Mouse (Mus musculus) intestine, embryonic 15.5 days (tissue): ENCODE data around the gene Fads1. TPM values are rescaled to one million over a fixed set of nuclear protein-coding genes. Genes with fewer than 3 reads are reported as not detected.
"Not testable (repeated sequence)": the region's sequence is repeated elsewhere in the genome, so short reads cannot be mapped to it uniquely, and the experiment has no call there.

Source experiments
- ATAC-seq: fragments of 200-750 bp; cut with Nextera tagmentation; 2 replicates; pipeline ENCODE4 v1.8.0; 2017; ENCODE audit warnings: moderate TSS enrichment, moderate library complexity
- H3K27ac ChIP-seq: fragments of 300-500 bp; sonication (generic); 2 replicates; pipeline ENCODE4 v1.5.1; 2015; ENCODE audit warnings: mild to moderate bottlenecking, inconsistent platforms
- H3K27me3 ChIP-seq: fragments of 300-500 bp; sonication (generic); replicated peaks from 2 replicates; pipeline ENCODE4 v1.6.1; 2015; ENCODE audit warnings: inconsistent platforms
- H3K36me3 ChIP-seq: fragments of 300-500 bp; sonication (generic); 2 replicates; pipeline ENCODE4 v1.6.1; 2015; ENCODE audit warnings: inconsistent platforms
- H3K4me1 ChIP-seq: fragments of 300-500 bp; sonication (generic); replicated peaks from 2 replicates; pipeline ENCODE4 v1.6.1; 2015; ENCODE audit warnings: inconsistent platforms
- H3K4me2 ChIP-seq: fragments of 300-500 bp; sonication (generic); replicated peaks from 2 replicates; pipeline ENCODE4 v1.6.1; 2015; ENCODE audit warnings: mild to moderate bottlenecking, inconsistent platforms
- H3K4me3 ChIP-seq: fragments of 300-500 bp; sonication (generic); replicated peaks from 2 replicates; pipeline ENCODE4 v1.5.1; 2015; ENCODE audit warnings: inconsistent platforms
- H3K9ac ChIP-seq: fragments of 300-500 bp; sonication (generic); 2 replicates; pipeline ENCODE4 v1.6.1; 2015; ENCODE audit warnings: inconsistent platforms
- H3K9me3 ChIP-seq: fragments of 300-500 bp; sonication (generic); 2 replicates; pipeline ENCODE4 v1.6.1; 2016; ENCODE audit warnings: inconsistent platforms
- WGBS: fragments of 180-500 bp; shearing (Covaris S2); methylation state at CpG from one replicate; pipeline ENCODE4 v1.1.7; 2015; 5-methylcytosine and 5-hydroxymethylcytosine counted together
- polyA plus RNA-seq: library from polyadenylated mRNA; unstranded; fragments of >200 nt; fragmentation: Nextera tagmentation; extraction: Ambion mirVana; gene quantifications from 2 replicates; pipeline ENCODE4 v1.2.1, GENCODE M21; 2015

The Fads1 gene
- polyA plus RNA-seq, 1 experiment from 2014 or later = 145 TPM

DNA sequence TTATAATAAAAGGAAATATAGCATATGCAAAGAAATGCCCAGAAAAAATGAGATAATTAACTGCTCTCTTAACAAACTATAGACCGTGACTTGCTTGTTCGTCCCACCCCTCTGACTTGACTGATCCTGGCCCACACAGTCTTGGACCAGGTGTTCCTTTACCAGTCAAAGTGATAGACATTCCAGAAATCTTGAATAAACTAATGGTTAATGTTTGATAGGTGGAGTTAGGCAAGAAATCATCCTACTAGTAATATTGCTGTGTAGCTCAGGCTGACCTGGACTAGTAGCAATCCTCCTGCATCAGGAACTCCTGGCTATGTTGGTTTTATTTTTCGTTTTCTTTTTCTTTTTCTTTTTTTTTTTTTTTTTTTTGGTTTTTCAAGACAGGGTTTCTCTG, 14.2 kb upstream of the Fads1 start:
- 0 out of 2 replicates have a peak, but pooled peaks cover 4% of the 10 kb centered on the region for H3K4me1 ChIP-seq
- H3K9me3 ChIP-seq = no peaks in the 10 kb centered on the region
- no peak overlapping the region for H3K4me3 ChIP-seq
- 74% methylated on average over 3 of the region's 3 CpGs for WGBS
- no peaks in the 10 kb centered on the region for H3K27me3 ChIP-seq
- H3K9ac ChIP-seq = no peak overlapping the region
- H3K4me2 ChIP-seq = no peak overlapping the region
- H3K27ac ChIP-seq = no peak overlapping the region
- no peaks in the 10 kb centered on the region for H3K36me3 ChIP-seq
- ATAC-seq = no peak

DNA sequence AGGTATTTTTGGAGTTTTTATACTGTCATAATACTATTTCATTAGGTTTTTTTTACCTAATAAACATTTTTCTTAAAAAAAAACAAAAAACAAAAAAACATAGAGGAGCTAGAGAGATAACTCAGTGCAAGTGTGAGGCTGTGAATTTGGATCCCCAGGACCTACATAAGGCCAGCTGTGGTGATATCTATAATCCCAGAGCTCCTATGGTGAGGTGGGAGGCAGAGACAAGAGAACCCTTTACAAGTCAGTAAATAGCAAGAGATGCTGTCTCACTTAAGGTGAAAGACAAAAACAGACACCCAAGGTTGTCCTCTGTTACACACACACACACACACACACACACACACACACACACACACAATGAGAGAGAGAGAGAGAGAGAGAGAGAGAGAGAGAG, 13.5 kb upstream of the Fads1 start:
- Histone ChIP-seq H3K9me3 (no peaks in the 10 kb centered on the region), H3K4me2 (no peak overlapping the region), H3K4me1 (0 out of 2 replicates have a peak, but pooled peaks cover 4% of the 10 kb centered on the region), H3K36me3 (no peaks in the 10 kb centered on the region), H3K9ac (no peak overlapping the region), H3K27ac (no peak overlapping the region), H3K27me3 (no peaks in the 10 kb centered on the region), H3K4me3 (no peak overlapping the region)
- no peak for ATAC-seq

DNA sequence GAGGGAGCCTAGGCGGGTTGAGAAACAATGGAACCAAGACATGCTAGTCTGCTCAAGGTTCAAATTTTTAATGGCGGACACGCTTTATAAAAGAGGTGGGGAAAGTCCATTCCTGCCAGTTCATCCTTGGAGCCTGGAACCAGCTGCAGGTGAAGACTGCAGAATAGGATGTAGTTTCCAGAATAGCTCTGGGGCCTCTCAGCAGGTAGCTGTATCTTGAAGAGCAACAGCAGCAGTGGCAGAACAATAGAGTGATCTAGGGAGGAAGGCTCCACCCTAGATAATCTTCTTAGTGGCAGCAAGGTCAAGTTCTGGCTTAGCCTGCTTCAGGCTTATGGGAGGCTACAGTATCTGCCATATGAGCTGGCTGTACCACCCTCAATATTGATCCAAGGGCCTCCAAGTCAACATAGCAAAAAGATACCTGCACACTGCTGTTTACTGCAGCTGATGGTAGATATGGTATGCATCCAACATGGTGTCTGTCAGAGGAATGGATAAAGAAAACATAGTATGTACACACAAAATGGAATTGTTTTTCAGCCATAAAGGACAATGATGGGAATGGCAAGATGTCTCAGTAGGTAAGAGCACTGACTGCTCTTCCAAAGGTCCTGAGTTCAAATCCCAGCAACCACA, 12.9 kb upstream of the Fads1 start:
- H3K27ac ChIP-seq, H3K9me3 ChIP-seq, H3K4me1 ChIP-seq, ATAC-seq, H3K4me3 ChIP-seq, H3K9ac ChIP-seq, H3K36me3 ChIP-seq, H3K4me2 ChIP-seq, H3K27me3 ChIP-seq: not testable (repeated sequence)
- WGBS = 95% methylated on average over 3 of the region's 3 CpGs

DNA sequence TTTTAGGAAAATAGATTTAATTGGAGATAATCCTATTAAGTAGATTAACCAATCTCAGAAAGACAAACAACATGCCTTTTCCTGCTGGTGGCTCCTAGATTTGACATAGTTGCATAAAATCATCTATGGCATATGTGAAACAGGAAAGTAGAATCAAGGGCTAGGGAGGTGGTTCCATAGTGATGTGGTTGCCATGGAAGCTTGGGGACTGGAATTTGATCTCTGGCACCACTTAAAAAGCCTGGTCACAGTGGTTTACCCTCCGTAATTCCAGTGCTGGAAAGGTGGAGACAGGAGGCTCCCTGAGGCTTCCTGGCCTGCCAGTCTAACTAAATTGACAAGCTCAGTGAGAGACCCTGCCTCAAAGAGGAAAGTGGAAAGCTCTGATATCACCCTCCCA, 12.2 kb upstream of the Fads1 start:
- Histone ChIP-seq H3K4me3 (no peak overlapping the region), H3K9ac (no peak overlapping the region), H3K36me3 (no peaks in the 10 kb centered on the region), H3K4me1 (0 out of 2 replicates have a peak, but pooled peaks cover 4% of the 10 kb centered on the region), H3K4me2 (no peak overlapping the region), H3K9me3 (no peaks in the 10 kb centered on the region), H3K27me3 (no peaks in the 10 kb centered on the region), H3K27ac (no peak overlapping the region)
- no peak for ATAC-seq
- WGBS = 40% methylated on average over 1 of the region's 1 CpGs

DNA sequence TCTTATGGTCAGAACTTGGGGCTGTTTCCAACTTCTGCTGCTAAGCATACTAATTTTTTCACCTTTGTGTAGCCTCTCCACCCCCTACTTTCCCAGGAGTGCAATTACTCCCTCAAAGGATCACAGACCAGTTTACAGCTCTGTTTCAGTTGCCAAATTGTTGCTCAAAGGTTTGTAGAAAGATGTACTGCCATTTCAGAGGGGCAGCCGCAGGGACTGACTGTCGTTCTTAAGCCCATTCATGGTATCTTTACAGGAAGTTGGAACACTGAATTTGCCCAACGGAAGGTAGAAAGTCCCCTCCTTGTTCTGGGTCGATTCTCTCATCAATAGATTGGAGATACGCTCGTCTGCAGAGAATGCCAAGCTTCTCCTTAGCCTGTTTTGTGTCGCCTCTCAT, 11.3 kb upstream of the Fads1 start:
- Histone ChIP-seq H3K4me3 (no peak overlapping the region), H3K9ac (no peak overlapping the region), H3K4me1 (0 out of 2 replicates have a peak, but pooled peaks cover 4% of the 10 kb centered on the region), H3K27ac (no peak overlapping the region), H3K9me3 (no peaks in the 10 kb centered on the region), H3K27me3 (no peaks in the 10 kb centered on the region; the same call in 1 of the 2 replicates), H3K4me2 (no peak overlapping the region), H3K36me3 (no peaks in the 10 kb centered on the region)
- WGBS = 76% methylated on average over 7 of the region's 7 CpGs
- no peak for ATAC-seq

DNA sequence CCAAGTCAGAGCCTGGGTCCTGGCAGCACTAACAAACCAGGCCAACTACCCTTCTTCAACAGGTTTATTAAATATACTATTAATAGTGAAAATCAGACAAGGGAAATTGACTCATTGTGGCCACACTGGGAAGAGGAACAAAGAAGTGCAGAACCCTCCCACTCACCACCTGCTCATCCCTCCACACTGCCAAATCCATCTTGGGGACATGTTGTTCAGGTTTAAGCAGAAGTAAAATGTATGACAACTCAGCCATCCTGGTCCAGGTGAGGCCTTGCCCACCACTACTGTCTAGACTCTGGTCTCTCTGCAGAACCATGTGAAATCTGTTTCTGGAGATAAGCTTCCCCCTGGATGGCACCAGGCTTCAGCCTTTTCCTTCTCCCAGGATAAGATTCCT, 10.8 kb upstream of the Fads1 start:
- Histone ChIP-seq H3K27ac (no peak overlapping the region), H3K9me3 (no peaks in the 10 kb centered on the region), H3K4me1 (0 out of 2 replicates have a peak, but pooled peaks cover 4% of the 10 kb centered on the region), H3K4me2 (no peak overlapping the region), H3K36me3 (no peaks in the 10 kb centered on the region), H3K27me3 (no peaks in the 10 kb centered on the region; the same call in 1 of the 2 replicates), H3K9ac (no peak overlapping the region), H3K4me3 (no peak overlapping the region)
- no peak for ATAC-seq

DNA sequence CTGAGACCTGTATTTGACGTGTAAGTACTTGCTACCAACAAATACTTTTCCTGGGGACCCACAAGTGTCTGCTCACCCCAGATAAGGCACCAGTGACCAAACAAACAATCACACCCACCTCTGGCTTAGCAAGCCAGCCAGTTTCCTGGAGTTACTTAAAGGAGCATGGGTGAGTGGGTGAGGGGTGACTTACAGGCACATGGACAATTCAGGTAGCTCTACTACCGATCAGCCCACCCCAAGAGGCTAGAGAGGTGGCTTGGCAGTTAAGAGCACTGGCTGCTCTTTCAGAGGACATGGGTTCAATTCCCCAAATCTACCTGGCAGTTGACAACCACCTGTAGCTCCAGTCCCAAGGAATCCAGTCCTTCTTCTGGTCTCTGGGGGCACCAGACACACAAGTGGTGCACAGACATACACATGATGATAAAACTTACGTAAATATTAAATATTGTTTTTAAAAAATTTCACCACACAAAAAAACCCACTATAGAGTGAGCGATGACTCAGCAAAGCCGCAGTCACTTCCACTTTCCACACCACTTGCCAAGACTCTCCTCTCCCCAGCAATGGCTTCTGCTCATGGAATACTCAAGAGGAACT, 9.5 kb upstream of the Fads1 start:
- Histone ChIP-seq H3K4me2 (no peak overlapping the region), H3K27ac (no peak overlapping the region), H3K4me3 (no peak overlapping the region), H3K9ac (no peak overlapping the region), H3K36me3 (no peaks in the 10 kb centered on the region), H3K27me3 (no peaks in the 10 kb centered on the region; the same call in 1 of the 2 replicates), H3K4me1 (0 out of 2 replicates have a peak, but pooled peaks cover 4% of the 10 kb centered on the region), H3K9me3 (no peaks in the 10 kb centered on the region)
- peak; percentile 68 for ATAC-seq
- WGBS = 75% methylated on average over 5 of the region's 5 CpGs

DNA sequence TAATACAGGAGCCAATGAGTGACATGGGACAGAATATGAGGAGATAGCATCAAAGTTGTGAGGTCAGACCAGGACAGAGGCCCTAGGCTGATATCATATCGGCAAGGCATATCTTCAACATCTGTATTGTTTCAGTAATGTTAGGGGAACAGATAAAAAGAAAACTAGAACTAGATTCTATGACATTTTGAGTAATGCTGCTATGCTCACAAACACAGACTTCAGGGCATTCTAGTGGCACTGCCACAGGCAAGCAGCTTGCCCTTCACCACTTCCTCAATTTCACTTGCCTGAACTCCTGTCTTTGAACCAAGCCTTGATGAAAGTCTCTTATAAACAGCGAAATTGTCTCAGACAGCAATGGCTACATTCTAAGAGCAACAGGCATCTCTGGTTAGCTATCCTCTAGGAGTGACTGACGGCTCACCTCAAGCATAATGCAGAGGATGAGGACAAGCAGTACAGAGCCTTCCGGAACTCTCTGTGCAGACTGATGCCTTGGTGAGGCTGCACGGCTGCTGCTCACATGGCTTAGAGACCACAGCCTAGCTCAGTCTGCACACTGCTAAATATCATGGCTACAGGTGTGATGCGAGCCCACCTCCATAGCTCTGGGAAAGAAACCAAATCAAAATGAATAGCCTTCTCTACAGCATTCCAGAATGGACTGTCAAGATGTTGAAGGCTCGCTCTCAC, 8.7 kb upstream of the Fads1 start:
- WGBS = 87% methylated on average over 7 of the region's 7 CpGs
- H3K36me3 ChIP-seq = no peaks in the 10 kb centered on the region
- H3K27ac ChIP-seq = no peak overlapping the region
- 0 out of 2 replicates have a peak, but pooled peaks cover 4% of the 10 kb centered on the region for H3K4me1 ChIP-seq
- H3K4me3 ChIP-seq = no peak overlapping the region
- H3K27me3 ChIP-seq = no peaks in the 10 kb centered on the region; the same call in 1 of the 2 replicates
- no peak for ATAC-seq
- no peak overlapping the region for H3K9ac ChIP-seq
- no peaks in the 10 kb centered on the region for H3K9me3 ChIP-seq
- no peak overlapping the region for H3K4me2 ChIP-seq

DNA sequence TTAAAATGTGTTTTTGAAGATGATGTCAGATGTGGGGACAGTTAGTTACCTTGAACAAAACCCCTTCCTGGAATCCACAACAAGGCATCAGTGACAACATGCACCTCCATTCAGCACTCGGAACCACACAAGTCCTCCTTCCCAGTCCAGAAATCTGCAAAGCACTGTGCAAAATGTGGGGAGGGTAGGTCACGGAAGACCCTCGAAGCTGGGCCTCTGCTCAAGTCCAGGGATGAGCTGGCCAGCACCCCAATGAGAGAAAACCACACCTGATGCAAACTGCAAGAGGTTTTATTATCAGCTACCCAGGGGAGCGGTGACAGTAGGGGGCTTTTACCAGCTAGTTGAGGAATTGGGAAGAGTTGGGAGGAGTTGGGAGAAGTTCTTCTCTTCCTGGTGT, 7.7 kb upstream of the Fads1 start:
- Histone ChIP-seq H3K27ac (no peak overlapping the region), H3K36me3 (no peaks in the 10 kb centered on the region), H3K4me3 (no peak overlapping the region), H3K9me3 (no peaks in the 10 kb centered on the region), H3K4me1 (0 out of 2 replicates have a peak, but pooled peaks cover 4% of the 10 kb centered on the region), H3K9ac (no peak overlapping the region), H3K27me3 (no peaks in the 10 kb centered on the region; the same call in 1 of the 2 replicates), H3K4me2 (no peak overlapping the region)
- WGBS = 78% methylated on average over 4 of the region's 4 CpGs
- ATAC-seq = no peak

DNA sequence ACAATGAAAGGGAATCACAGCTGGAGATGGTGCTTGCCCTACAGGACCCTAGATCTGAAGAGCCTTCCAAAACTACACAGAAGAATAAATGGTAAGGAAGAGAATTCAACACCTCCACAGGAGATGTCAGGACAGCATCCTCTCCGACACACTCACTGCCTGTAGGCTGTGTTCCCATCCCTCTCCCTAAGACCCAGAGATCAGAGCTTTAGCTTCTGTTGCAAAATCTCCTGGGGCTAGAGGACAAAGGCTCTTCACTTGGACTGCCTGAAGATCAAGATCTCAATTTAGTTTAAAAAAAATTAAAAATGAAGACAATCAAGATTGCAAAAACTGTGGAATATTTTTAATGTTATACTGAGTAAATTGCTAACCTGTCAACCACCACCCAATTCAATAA, 6.2 kb upstream of the Fads1 start:
- WGBS = 83% methylated on average over 1 of the region's 1 CpGs
- Histone ChIP-seq H3K4me3 (no peak overlapping the region), H3K27me3 (no peaks in the 10 kb centered on the region; the same call in 1 of the 2 replicates), H3K4me2 (no peak overlapping the region), H3K27ac (no peak overlapping the region), H3K9me3 (no peaks in the 10 kb centered on the region), H3K36me3 (no peaks in the 10 kb centered on the region), H3K9ac (no peak overlapping the region), H3K4me1 (0 out of 2 replicates have a peak, but pooled peaks cover 4% of the 10 kb centered on the region)
- ATAC-seq = no peak

DNA sequence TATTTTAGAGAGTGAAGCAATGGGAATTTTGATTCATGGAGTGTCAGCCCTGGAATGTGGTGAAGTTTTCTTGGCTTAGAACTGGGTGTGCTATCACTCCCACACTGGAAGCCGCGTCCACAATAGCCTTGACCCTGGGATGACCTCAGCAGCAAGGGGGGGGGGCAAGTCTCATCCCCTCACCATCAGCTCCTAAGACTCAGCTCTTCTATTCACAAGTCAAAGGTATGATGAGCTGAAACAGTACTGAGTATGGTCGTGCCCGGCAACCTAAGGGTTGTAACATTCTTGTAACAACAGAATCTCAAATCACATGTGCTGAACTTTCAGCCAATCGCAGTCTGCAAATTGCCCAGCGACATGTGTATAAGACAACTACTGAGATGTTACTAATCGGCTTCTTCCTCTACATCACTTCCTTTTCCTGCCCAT, 5.7 kb upstream of the Fads1 start:
- H3K4me2 ChIP-seq = no peak overlapping the region

DNA sequence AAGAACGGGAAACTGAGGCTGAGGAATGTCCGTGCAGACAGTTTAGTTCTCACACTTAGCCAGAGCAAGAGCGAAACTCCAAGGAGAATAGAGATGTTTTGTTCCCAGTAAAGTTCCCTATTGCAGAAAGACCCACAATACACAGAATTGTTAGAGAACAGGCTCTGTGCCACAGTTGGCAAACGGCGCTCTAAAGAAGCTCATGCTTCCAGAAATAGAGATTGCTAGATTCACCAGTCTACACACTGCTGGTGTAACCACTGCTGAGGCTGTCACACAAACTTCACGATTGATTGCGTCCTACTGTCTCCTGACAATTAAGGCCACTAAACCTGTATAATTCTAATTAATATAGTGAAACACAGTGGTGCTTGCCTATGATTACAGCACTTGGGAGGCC, 1.5 kb upstream of the Fads1 start:
- no peaks in the 10 kb centered on the region for H3K27me3 ChIP-seq
- 90% methylated on average over 7 of the region's 7 CpGs for WGBS
- peaks cover 19% of the 10 kb centered on the region for H3K4me1 ChIP-seq
- no peak for ATAC-seq
- no peaks in the 10 kb centered on the region for H3K9me3 ChIP-seq
- H3K36me3 ChIP-seq = peaks cover 8% of the 10 kb centered on the region
- no peak overlapping the region for H3K4me2 ChIP-seq
- H3K9ac ChIP-seq = no peak overlapping the region
- no peak overlapping the region for H3K4me3 ChIP-seq
- no peak overlapping the region for H3K27ac ChIP-seq

More for the DNA sequence above, 5.7 kb upstream of the Fads1 start:
- WGBS = 50% methylated on average over 7 of the region's 7 CpGs
- H3K36me3 ChIP-seq = no peaks in the 10 kb centered on the region
- no peak overlapping the region for H3K9ac ChIP-seq
- no peak overlapping the region for H3K4me3 ChIP-seq
- no peak overlapping the region for H3K27ac ChIP-seq
- 0 out of 2 replicates have a peak, but pooled peaks cover 4% of the 10 kb centered on the region for H3K4me1 ChIP-seq
- no peak; the same call in 1 of the 2 replicates for ATAC-seq
- H3K27me3 ChIP-seq = no peaks in the 10 kb centered on the region; the same call in 1 of the 2 replicates
- H3K9me3 ChIP-seq = no peaks in the 10 kb centered on the region
